Mouse (Mus musculus): ENCODE measurements at regions not wholly inside any gene's neighbourhood (a gene's known extent, or its start where the extent isn't known, plus 50 kb on each side); places are given as distances from the start of the nearest gene placed in this dataset.

DNA sequence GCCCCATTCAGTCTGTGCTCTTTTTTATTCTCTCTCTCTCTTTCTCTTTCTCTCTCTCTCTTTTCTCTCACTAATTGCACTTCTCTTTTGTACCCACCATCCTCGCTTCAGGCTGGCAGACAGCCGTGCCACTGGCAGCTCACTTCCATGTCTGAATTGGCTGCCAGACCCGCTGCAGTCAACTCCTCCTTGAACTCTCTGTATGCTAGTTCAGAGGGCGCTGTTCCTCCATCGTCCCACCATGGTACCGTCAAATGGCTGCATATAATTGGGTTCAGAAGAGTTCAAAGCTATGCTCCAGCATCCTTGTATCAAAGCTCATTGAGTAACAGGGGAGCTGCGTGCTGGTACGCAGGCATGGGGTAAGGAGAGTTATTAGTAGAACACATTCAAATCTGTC lies 520.7 kb upstream of the Nox3 start:
- TF ChIP-seq MAFK (IDR thresholded peaks at IDR 0.05; ENCODE audit: insufficient read depth, low read depth, low read length) (no peak), CHD2 (IDR thresholded peaks at IDR 0.05; ENCODE audit: low read depth, low read length) (no peak), ZC3H11A (IDR thresholded peaks at IDR 0.05; ENCODE audit: borderline replicate concordance, low read depth, low read length) (no peak), ZNF384 (IDR thresholded peaks at IDR 0.05; ENCODE audit: low read depth, low read length) (no peak)

Measured in ES-E14 (cell line).